Mouse (Mus musculus): ENCODE data around the gene Rin2. TPM values are rescaled to one million over a fixed set of nuclear protein-coding genes. Genes with fewer than 3 reads are reported as not detected.
A peak's percentile ranks its signal among the peaks of the same experiment; 100 is the strongest.

Gene Rin2
- polyA plus RNA-seq, 1 experiment = 8.2 TPM

DNA sequence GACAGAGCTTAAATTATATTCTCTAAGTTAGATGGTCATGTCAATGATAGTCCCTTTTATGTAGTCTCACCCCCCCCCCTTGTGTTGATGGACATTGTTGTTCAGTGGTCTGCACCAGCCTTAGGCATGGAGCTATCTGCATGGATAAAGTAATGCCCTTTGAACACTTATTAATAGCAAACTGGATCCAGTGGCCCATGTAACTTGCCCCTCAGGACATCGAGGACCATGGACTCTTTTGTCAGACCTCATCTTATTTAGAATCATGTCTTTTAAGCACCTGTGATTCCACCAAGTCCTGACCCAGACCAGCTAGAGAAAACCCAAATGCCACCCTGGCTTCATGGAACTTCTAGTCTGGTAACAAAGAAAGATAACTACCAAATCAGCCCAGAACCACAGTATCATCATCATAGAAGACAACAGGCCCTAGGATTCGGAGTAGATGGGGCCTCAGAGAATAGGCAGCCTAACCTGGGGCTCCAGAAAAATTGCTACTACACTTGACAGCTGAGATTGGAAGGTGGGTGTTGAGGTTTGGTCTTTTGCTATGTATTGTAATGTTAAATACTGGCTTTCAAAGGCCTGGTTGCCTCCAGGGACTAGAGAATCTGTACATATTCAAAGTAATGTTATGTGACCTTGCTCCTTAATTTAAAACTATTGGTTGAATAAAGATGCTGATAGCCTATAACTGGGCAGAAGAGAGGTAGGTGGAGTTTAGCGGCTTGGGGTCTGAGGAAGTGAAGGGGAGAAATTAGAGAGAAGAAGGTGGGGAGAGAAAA, 113.7 kb downstream of the Rin2 start:
- H3K27me3 ChIP-seq (ENCODE audit: control insufficient read depth, insufficient read depth, low read length, poor library complexity, severe bottlenecking) = no peaks in the 10 kb centered on the region
- no peak for TF ChIP-seq EP300 (IDR thresholded peaks at IDR 0.05; ENCODE audit: insufficient read depth, low read depth, low read length)
- no peak for TF ChIP-seq POLR2A (IDR thresholded peaks at IDR 0.05; ENCODE audit: insufficient read depth, low read length)
- TF ChIP-seq CTCF (IDR thresholded peaks at IDR 0.05; ENCODE audit: low read depth, low read length) = no peak

DNA sequence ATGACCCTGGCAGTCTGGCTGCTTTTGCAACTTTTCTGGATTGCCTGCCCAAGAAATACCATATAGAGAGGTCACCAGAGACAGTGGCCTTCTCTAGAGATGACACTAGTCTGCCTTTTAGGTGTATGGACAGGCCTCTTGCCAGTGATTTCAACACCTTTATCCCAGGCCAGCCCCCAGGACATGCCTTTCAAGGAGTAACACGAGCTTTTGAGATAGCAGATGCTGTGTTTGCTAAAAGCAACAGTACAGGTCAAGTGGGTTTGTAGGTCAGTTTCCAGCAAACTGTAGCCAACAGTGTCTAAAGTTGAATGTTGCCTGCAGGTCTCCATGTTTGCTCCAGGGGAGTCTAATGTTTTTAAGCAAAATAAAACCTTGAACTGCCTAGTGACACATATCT, 118.7 kb downstream of the Rin2 start:
- H3K9ac ChIP-seq (ENCODE audit: low read depth, poor library complexity, severe bottlenecking) = no peak overlapping the region
- H3K27ac ChIP-seq (ENCODE audit: insufficient read depth, low read length) = no peak overlapping the region
- H3K4me3 ChIP-seq (ENCODE audit: low read depth, low read length) = no peak overlapping the region
- peaks cover 2% of the 10 kb centered on the region for H3K4me1 ChIP-seq (ENCODE audit: control insufficient read depth, insufficient read depth, low read length)
- peaks cover 5% of the 10 kb centered on the region; the same call in 1 of the 2 replicates for H3K9me3 ChIP-seq (replicated peaks; ENCODE audit: control insufficient read depth, insufficient read depth, low read length, poor library complexity, severe bottlenecking)
- H3K27me3 ChIP-seq (ENCODE audit: control insufficient read depth, insufficient read depth, low read length, poor library complexity, severe bottlenecking) = no peaks in the 10 kb centered on the region
- H3K36me3 ChIP-seq (ENCODE audit: control insufficient read depth, insufficient read depth, low read length, poor library complexity, severe bottlenecking) = no peaks in the 10 kb centered on the region
- no peak for TF ChIP-seq EP300 (IDR thresholded peaks at IDR 0.05; ENCODE audit: insufficient read depth, low read depth, low read length)
- TF ChIP-seq CTCF (IDR thresholded peaks at IDR 0.05; ENCODE audit: low read depth, low read length) = no peak
- no peak for TF ChIP-seq POLR2A (IDR thresholded peaks at IDR 0.05; ENCODE audit: insufficient read depth, low read length)

More for the DNA sequence above, 113.7 kb downstream of the Rin2 start:
- no peaks in the 10 kb centered on the region for H3K4me1 ChIP-seq (ENCODE audit: control insufficient read depth, insufficient read depth, low read length)
- H3K4me3 ChIP-seq (ENCODE audit: low read depth, low read length) = no peak overlapping the region
- H3K9me3 ChIP-seq (replicated peaks; ENCODE audit: control insufficient read depth, insufficient read depth, low read length, poor library complexity, severe bottlenecking) = peaks cover 11% of the 10 kb centered on the region
- H3K9ac ChIP-seq (ENCODE audit: low read depth, poor library complexity, severe bottlenecking) = no peak overlapping the region
- H3K27ac ChIP-seq (ENCODE audit: insufficient read depth, low read length) = no peak overlapping the region
- no peaks in the 10 kb centered on the region for H3K36me3 ChIP-seq (ENCODE audit: control insufficient read depth, insufficient read depth, low read length, poor library complexity, severe bottlenecking)

- Histone ChIP-seq H3K4me1 (ENCODE audit: control insufficient read depth, insufficient read depth, low read length) (peaks cover 2% of the 10 kb centered on the region), H3K27me3 (ENCODE audit: control insufficient read depth, insufficient read depth, low read length, poor library complexity, severe bottlenecking) (no peaks in the 10 kb centered on the region), H3K36me3 (ENCODE audit: control insufficient read depth, insufficient read depth, low read length, poor library complexity, severe bottlenecking) (no peaks in the 10 kb centered on the region), H3K27ac (ENCODE audit: insufficient read depth, low read length) (peak overlapping the region; percentile 91; the same call in 1 of the 2 replicates), H3K9ac (ENCODE audit: low read depth, poor library complexity, severe bottlenecking) (no peak overlapping the region), H3K9me3 (replicated peaks; ENCODE audit: control insufficient read depth, insufficient read depth, low read length, poor library complexity, severe bottlenecking) (peaks cover 4% of the 10 kb centered on the region; the same call in 1 of the 2 replicates), H3K4me3 (ENCODE audit: low read depth, low read length) (no peak overlapping the region)
- TF ChIP-seq EP300 (IDR thresholded peaks at IDR 0.05; ENCODE audit: insufficient read depth, low read depth, low read length) = no peak
- TF ChIP-seq CTCF (IDR thresholded peaks at IDR 0.05; ENCODE audit: low read depth, low read length) = peak; percentile 87
These were observed 119.4 kb downstream of the Rin2 start for GRCm38 (mm10) chr2:145794318-145794954.

DNA sequence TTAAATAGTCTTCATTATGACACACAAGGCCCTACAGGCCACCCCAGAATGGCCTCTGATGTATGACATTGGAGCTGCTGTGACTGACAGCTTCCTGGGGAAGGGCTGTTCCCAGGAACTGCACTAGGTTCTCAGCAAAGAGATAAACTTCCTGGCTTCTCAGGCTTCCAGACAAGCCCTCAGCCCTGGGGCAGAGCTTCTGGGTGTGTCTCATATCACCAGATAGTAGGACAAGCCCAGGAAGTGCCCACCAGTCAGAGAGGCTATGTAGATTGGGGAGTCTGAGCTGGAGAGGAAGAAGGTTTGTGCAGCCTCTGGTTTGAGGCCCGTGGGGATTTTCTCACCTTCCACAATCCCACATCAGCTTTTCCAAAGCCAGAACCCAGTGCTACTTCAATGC, 122.8 kb downstream of the Rin2 start:
- H3K4me3 ChIP-seq (ENCODE audit: low read depth, low read length) = no peak overlapping the region
- H3K27ac ChIP-seq (ENCODE audit: insufficient read depth, low read length) = no peak overlapping the region
- H3K4me1 ChIP-seq (ENCODE audit: control insufficient read depth, insufficient read depth, low read length) = peaks cover 2% of the 10 kb centered on the region
- TF ChIP-seq CTCF (IDR thresholded peaks at IDR 0.05; ENCODE audit: low read depth, low read length) (no peak), POLR2A (IDR thresholded peaks at IDR 0.05; ENCODE audit: insufficient read depth, low read length) (no peak), EP300 (IDR thresholded peaks at IDR 0.05; ENCODE audit: insufficient read depth, low read depth, low read length) (no peak)
- no peaks in the 10 kb centered on the region for H3K36me3 ChIP-seq (ENCODE audit: control insufficient read depth, insufficient read depth, low read length, poor library complexity, severe bottlenecking)
- peaks cover 4% of the 10 kb centered on the region; the same call in 1 of the 2 replicates for H3K9me3 ChIP-seq (replicated peaks; ENCODE audit: control insufficient read depth, insufficient read depth, low read length, poor library complexity, severe bottlenecking)
- H3K9ac ChIP-seq (ENCODE audit: low read depth, poor library complexity, severe bottlenecking) = no peak overlapping the region
- no peaks in the 10 kb centered on the region for H3K27me3 ChIP-seq (ENCODE audit: control insufficient read depth, insufficient read depth, low read length, poor library complexity, severe bottlenecking)

DNA sequence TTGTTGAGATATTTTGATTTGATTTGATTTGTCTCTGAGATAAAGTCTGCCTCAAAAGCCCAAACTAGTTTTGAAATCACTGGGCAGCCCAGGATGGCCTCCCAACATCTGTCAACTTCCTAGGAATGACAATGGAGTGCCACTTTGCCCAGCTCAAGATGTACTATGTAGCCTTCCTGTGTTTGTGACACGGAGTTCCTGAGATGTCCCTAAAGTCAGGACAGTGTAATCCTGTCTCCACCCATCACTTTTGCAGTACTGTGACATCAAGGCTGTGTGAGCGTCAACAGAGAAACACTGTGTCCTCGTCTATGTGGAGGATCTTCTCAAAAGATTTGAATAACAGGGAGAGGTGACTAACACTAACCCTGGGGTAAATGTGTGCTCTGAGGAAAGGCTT, 123.9 kb downstream of the Rin2 start:
- Histone ChIP-seq H3K27me3 (ENCODE audit: control insufficient read depth, insufficient read depth, low read length, poor library complexity, severe bottlenecking) (no peaks in the 10 kb centered on the region), H3K4me3 (ENCODE audit: low read depth, low read length) (no peak overlapping the region), H3K4me1 (ENCODE audit: control insufficient read depth, insufficient read depth, low read length) (peaks cover 2% of the 10 kb centered on the region), H3K9ac (ENCODE audit: low read depth, poor library complexity, severe bottlenecking) (no peak overlapping the region), H3K9me3 (replicated peaks; ENCODE audit: control insufficient read depth, insufficient read depth, low read length, poor library complexity, severe bottlenecking) (no peaks in the 10 kb centered on the region), H3K36me3 (ENCODE audit: control insufficient read depth, insufficient read depth, low read length, poor library complexity, severe bottlenecking) (no peaks in the 10 kb centered on the region), H3K27ac (ENCODE audit: insufficient read depth, low read length) (no peak overlapping the region)
- TF ChIP-seq POLR2A (IDR thresholded peaks at IDR 0.05; ENCODE audit: insufficient read depth, low read length) (no peak), EP300 (IDR thresholded peaks at IDR 0.05; ENCODE audit: insufficient read depth, low read depth, low read length) (no peak), CTCF (IDR thresholded peaks at IDR 0.05; ENCODE audit: low read depth, low read length) (no peak)

Measured in ES-Bruce4 (cell line).